Mouse (Mus musculus): ENCODE results near the gene Sf3b6. TPM values are rescaled to one million over a fixed set of nuclear protein-coding genes. Genes with fewer than 3 reads are reported as not detected.
"Not testable (repeated sequence)": the region's sequence is repeated elsewhere in the genome, so short reads cannot be mapped to it uniquely, and the experiment has no call there.

The Sf3b6 gene
- polyA plus RNA-seq, 1 experiment from 2014 or later = 337 TPM

- no peak overlapping the region for H3K27ac ChIP-seq (replicated peaks)
- H3K4me3 ChIP-seq = no peak overlapping the region
- H3K27me3 ChIP-seq (ENCODE audit: low read depth, poor library complexity, severe bottlenecking) = no peaks in the 10 kb centered on the region
- H3K36me3 ChIP-seq = no peaks in the 10 kb centered on the region
- no peak for DNase-seq (ENCODE audit: low spot score)
- H3K4me1 ChIP-seq = no peaks in the 10 kb centered on the region
- 75% methylated on average over 1 of the region's 1 CpGs for WGBS
- no peaks in the 10 kb centered on the region for H3K9me3 ChIP-seq (replicated peaks)
These were observed 23.6 kb upstream of the Sf3b6 start for GRCm38 (mm10) chr12:4793718-4794117.

GRCm38 (mm10) chr12:4797471-4797870, 19.9 kb upstream of the Sf3b6 start:
- not testable (repeated sequence) for H3K27me3 ChIP-seq (ENCODE audit: low read depth, poor library complexity, severe bottlenecking); H3K27ac ChIP-seq (replicated peaks); H3K9me3 ChIP-seq (replicated peaks); H3K4me1 ChIP-seq; H3K4me3 ChIP-seq; DNase-seq (ENCODE audit: low spot score); H3K36me3 ChIP-seq
- WGBS = 80% methylated on average over 6 of the region's 6 CpGs

GRCm38 (mm10) chr12:4811036-4811435, 6.3 kb upstream of the Sf3b6 start:
- WGBS = 81% methylated on average over 4 of the region's 4 CpGs
- no peak overlapping the region for H3K27ac ChIP-seq (replicated peaks)
- no peaks in the 10 kb centered on the region for H3K27me3 ChIP-seq (ENCODE audit: low read depth, poor library complexity, severe bottlenecking)
- 0 out of 2 replicates have a peak, but pooled peaks cover 3% of the 10 kb centered on the region for H3K9me3 ChIP-seq (replicated peaks)
- H3K4me1 ChIP-seq = no peaks in the 10 kb centered on the region
- no peak overlapping the region for H3K4me3 ChIP-seq
- DNase-seq (ENCODE audit: low spot score) = no peak
- H3K36me3 ChIP-seq = no peaks in the 10 kb centered on the region

DNA sequence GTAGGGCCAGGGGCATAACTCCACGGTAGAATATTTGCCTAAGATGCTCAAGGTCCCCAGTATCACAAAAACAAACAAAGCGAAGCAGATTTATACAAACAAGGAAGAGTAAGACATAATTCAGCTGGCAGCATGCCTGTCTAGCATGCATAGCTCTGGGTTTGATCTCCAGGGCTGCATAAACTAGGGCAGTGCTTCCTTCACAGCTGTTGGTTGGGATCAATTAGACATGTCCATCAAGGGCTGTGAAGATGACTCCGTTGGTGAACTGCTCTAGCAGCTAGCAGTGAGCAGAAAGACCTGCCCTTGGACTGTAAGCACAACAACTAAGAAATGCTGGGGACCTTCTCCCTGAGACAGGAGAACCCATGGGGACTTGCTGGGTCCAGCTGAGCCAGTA, 5.6 kb upstream of the Sf3b6 start:
- DNase-seq (ENCODE audit: low spot score) = no peak
- peaks cover 4% of the 10 kb centered on the region for H3K4me1 ChIP-seq
- no peak overlapping the region for H3K27ac ChIP-seq (replicated peaks)
- WGBS = 76% methylated on average over 3 of the region's 3 CpGs
- H3K36me3 ChIP-seq = no peaks in the 10 kb centered on the region
- H3K4me3 ChIP-seq = no peak overlapping the region
- H3K9me3 ChIP-seq (replicated peaks) = 0 out of 2 replicates have a peak, but pooled peaks cover 3% of the 10 kb centered on the region
- no peaks in the 10 kb centered on the region for H3K27me3 ChIP-seq (ENCODE audit: low read depth, poor library complexity, severe bottlenecking)

DNA sequence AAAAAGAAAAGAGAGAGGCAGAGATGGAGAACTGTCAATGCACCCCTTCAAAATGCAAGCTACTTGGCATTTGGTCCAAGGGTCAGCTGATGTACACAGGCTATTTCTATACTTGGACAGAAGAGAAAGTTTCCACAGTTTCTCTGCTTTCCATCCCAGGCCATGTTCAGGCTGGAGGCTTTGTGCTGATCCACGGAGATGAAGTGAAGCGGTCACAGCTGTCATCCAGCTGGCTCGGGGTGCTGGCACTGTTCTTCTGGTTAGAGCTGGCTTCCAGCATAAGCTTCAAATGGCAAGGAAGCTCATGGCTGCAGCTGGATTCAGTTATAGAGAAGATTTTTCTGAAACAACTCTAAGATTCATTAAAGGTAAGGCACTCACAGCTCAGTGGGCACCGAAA, 3.7 kb upstream of the Sf3b6 start:
- 87% methylated on average over 4 of the region's 4 CpGs for WGBS
- no peak for DNase-seq (ENCODE audit: low spot score)
- Histone ChIP-seq H3K4me1 (peaks cover 15% of the 10 kb centered on the region), H3K9me3 (replicated peaks) (0 out of 2 replicates have a peak, but pooled peaks cover 3% of the 10 kb centered on the region), H3K36me3 (no peaks in the 10 kb centered on the region), H3K27me3 (ENCODE audit: low read depth, poor library complexity, severe bottlenecking) (no peaks in the 10 kb centered on the region), H3K27ac (replicated peaks) (no peak overlapping the region), H3K4me3 (no peak overlapping the region)

- Histone ChIP-seq H3K4me3 (peak overlapping the region; percentile 88), H3K27me3 (ENCODE audit: low read depth, poor library complexity, severe bottlenecking) (no peaks in the 10 kb centered on the region), H3K4me1 (peaks cover 23% of the 10 kb centered on the region), H3K36me3 (peaks cover 20% of the 10 kb centered on the region), H3K27ac (replicated peaks) (peak overlapping the region; percentile 87), H3K9me3 (replicated peaks) (no peaks in the 10 kb centered on the region)
- 13% methylated on average over 24 of the region's 24 CpGs for WGBS
- DNase-seq (ENCODE audit: low spot score) = no peak
These were observed 524 bp upstream of the Sf3b6 start for GRCm38 (mm10) chr12:4816680-4817360.

GRCm38 (mm10) chr12:4827256-4827655, 9.9 kb downstream of the Sf3b6 start:
- Histone ChIP-seq H3K27ac (replicated peaks) (no peak overlapping the region), H3K27me3 (ENCODE audit: low read depth, poor library complexity, severe bottlenecking) (no peaks in the 10 kb centered on the region), H3K36me3 (peaks cover 77% of the 10 kb centered on the region), H3K4me1 (no peaks in the 10 kb centered on the region), H3K9me3 (replicated peaks) (no peaks in the 10 kb centered on the region), H3K4me3 (no peak overlapping the region)
- no peak for DNase-seq (ENCODE audit: low spot score)
- WGBS = 85% methylated on average over 3 of the region's 3 CpGs

DNA sequence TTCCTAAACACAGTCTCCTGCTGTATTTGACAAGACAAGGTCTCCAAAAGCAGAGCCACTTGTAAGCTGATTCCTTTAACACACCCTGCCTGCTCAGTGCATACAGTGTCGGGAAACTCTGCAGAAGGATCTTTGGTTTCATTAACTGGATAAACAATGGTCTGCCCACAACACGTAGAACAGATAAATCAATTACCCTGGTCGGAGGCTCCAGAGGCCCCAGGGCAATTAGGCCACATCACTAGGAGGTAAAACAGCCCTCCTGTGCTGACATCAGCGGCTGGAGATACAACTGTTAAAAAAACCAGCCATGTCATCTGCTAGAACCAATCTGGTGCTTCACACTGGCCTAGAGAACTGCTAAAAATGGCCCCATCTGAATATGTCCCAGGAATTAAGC, 19.6 kb downstream of the Sf3b6 start:
- no peak for DNase-seq (ENCODE audit: low spot score)
- 59% methylated on average over 4 of the region's 4 CpGs for WGBS
- no peak overlapping the region for H3K4me3 ChIP-seq
- H3K27ac ChIP-seq (replicated peaks) = no peak overlapping the region
- peaks cover 18% of the 10 kb centered on the region for H3K4me1 ChIP-seq
- peaks cover 31% of the 10 kb centered on the region for H3K27me3 ChIP-seq (ENCODE audit: low read depth, poor library complexity, severe bottlenecking)
- peaks cover 3% of the 10 kb centered on the region; the same call in 1 of the 2 replicates for H3K36me3 ChIP-seq
- H3K9me3 ChIP-seq (replicated peaks) = no peaks in the 10 kb centered on the region

DNA sequence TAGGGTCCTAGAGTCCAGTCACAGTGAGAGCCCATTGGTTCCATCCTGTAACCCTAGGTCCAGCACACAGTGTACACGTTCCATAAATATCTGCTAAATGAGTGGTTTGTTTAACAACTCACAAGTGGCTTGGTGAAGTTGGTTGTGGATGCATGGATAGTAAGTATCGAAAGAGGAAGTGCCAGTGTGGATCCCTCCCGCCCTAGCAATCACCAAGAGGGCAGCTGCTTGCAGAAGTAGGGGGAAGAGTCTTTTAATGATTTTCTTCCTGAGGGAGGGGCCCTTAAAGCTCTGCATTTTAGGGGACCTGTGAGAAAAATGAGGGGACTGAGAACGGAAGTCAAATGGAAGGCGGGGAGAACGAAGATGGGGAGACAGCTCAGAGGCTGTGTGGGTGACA, 22.7 kb downstream of the Sf3b6 start:
- Histone ChIP-seq H3K4me1 (peaks cover 32% of the 10 kb centered on the region), H3K27me3 (ENCODE audit: low read depth, poor library complexity, severe bottlenecking) (peaks cover 39% of the 10 kb centered on the region), H3K27ac (replicated peaks) (no peak overlapping the region), H3K36me3 (no peaks in the 10 kb centered on the region), H3K9me3 (replicated peaks) (no peaks in the 10 kb centered on the region), H3K4me3 (no peak overlapping the region; the same call in 1 of the 2 replicates)
- DNase-seq (ENCODE audit: low spot score) = no peak
- 54% methylated on average over 6 of the region's 6 CpGs for WGBS

- WGBS = 3% methylated on average over 11 of the region's 11 CpGs
- H3K27ac ChIP-seq (replicated peaks) = peak overlapping the region; percentile 83
- peak overlapping the region; percentile 78 for H3K4me3 ChIP-seq
- no peaks in the 10 kb centered on the region for H3K9me3 ChIP-seq (replicated peaks)
- no peak for DNase-seq (ENCODE audit: low spot score)
- peaks cover 39% of the 10 kb centered on the region for H3K27me3 ChIP-seq (ENCODE audit: low read depth, poor library complexity, severe bottlenecking)
- H3K36me3 ChIP-seq = no peaks in the 10 kb centered on the region
- peaks cover 32% of the 10 kb centered on the region for H3K4me1 ChIP-seq
These were observed 23.4 kb downstream of the Sf3b6 start for GRCm38 (mm10) chr12:4840741-4841140.

DNA sequence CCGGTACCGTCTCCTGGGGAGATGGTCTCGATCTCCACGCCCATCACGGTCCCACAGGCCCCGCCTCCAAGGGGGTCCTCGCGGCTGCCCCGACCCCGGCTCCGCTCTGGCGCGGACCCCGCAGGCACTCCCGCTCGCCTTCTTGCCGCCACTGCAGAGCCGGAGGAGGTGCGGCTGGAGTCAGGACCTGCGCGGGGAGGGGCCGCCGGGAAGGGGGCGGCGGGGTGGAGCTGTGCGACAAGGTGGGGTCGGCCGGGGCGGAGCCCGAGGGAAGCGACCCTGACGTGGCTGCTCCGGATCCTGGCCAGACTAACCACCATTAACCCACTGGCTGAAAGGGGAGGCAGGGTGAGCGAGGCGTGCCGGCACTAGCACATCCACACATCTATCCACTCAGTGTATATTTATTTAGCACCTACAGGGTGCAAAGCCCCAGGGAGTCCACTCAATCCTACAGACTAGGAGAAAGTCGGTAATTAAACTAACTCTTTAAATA, 24.1 kb downstream of the Sf3b6 start, which contains the start of gene Fkbp1b:
Gene Fkbp1b, minus strand, starts transcription at position 200 of the 496 bp plus-strand sequence.
- H3K27ac ChIP-seq (replicated peaks) = peak within 1 kb of the TSS; percentile 83

DNA sequence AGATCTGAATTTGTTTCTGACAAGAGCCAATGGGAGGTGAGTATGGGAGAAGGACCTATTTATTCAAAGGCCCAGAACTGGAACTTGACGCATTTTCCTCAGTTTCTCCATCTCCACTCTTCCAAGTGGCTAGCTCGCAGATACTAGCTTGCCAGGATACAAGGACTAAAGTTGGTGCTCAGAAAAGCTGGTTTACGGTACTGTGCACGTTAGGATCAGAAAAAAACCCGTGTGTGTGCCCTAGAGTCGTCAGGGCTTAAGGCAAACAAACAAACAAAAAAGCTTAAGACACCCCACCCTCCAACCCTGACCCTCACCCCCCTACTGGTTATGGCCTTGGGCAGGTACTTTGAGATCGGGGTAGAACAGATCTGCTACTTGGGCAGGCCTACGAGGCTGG, 25.1 kb downstream of the Sf3b6 start:
- WGBS = 89% methylated on average over 8 of the region's 8 CpGs
- H3K4me1 ChIP-seq = peaks cover 32% of the 10 kb centered on the region
- no peak overlapping the region; the same call in 1 of the 2 replicates for H3K4me3 ChIP-seq
- H3K36me3 ChIP-seq = peaks cover 4% of the 10 kb centered on the region
- peaks cover 39% of the 10 kb centered on the region for H3K27me3 ChIP-seq (ENCODE audit: low read depth, poor library complexity, severe bottlenecking)
- no peak overlapping the region for H3K27ac ChIP-seq (replicated peaks)
- no peak for DNase-seq (ENCODE audit: low spot score)
- H3K9me3 ChIP-seq (replicated peaks) = no peaks in the 10 kb centered on the region

More for the DNA sequence above, 24.1 kb downstream of the Sf3b6 start, which contains the start of gene Fkbp1b:
- peaks cover 39% of the 10 kb centered on the region for H3K27me3 ChIP-seq (ENCODE audit: low read depth, poor library complexity, severe bottlenecking)
- H3K36me3 ChIP-seq = peaks cover 2% of the 10 kb centered on the region
- WGBS = 1% methylated on average over 37 of the region's 37 CpGs
- no peaks in the 10 kb centered on the region for H3K9me3 ChIP-seq (replicated peaks)
- H3K4me3 ChIP-seq = peak within 1 kb of the TSS; percentile 78
- H3K4me1 ChIP-seq = peaks cover 32% of the 10 kb centered on the region
- peak; percentile 77 for DNase-seq (ENCODE audit: low spot score)

DNA sequence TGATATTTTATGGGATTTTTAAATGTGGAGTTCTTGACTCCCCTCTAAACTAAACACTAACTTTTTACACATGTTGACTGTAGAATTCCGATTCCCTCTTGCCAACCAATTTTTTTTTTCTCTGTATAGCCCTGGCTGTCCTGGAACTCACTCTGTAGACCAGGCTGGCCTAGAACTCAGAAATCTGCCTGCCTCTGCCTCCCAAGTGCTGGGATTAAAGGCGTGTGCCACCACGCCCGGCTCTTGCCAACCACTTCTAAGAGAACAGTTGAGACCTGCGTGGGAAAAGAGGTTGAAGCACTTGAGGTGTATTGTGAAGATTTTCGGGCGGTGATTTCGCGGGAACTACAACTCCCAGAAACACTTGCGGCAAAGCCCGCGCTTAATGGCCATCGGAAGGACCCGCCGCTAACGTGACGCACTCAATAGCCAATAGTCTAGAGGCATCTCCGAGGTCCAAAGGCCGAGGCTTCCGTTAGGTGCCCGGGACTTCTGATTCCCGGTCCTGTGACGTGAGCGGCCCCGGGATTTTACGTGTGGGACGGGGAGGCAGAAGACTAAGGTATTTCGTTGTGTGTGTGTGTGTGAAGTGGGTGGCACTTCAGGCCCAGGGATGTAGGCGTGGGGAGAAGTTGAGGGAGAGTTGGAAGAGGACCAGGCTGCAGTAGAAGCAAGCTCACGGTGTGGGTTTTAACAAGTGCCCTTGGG, 25.7 kb downstream of the Sf3b6 start, which contains the start of gene Wdcp:
Gene Wdcp, plus strand, starts transcription at position 414 of the 708 bp plus-strand sequence.
- H3K27me3 ChIP-seq (ENCODE audit: low read depth, poor library complexity, severe bottlenecking) = peaks cover 39% of the 10 kb centered on the region
- H3K36me3 ChIP-seq = peaks cover 4% of the 10 kb centered on the region
- H3K4me1 ChIP-seq = peaks cover 32% of the 10 kb centered on the region
- under 1% methylated on average over 30 of the region's 30 CpGs for WGBS
- H3K9me3 ChIP-seq (replicated peaks) = no peaks in the 10 kb centered on the region
- H3K4me3 ChIP-seq = peak within 1 kb of the TSS; percentile 78
- peak; percentile 91 for DNase-seq (ENCODE audit: low spot score)
- H3K27ac ChIP-seq (replicated peaks) = peak within 1 kb of the TSS; percentile 76

All from midbrain, embryonic 10.5 days (tissue).